Mouse (Mus musculus) hindbrain, embryonic 15.5 days (tissue): ENCODE measurements around the gene Ddx19a. TPM values are rescaled to one million over a fixed set of nuclear protein-coding genes. Genes with fewer than 3 reads are reported as not detected.
"Not testable (repeated sequence)": the region's sequence is repeated elsewhere in the genome, so short reads cannot be mapped to it uniquely, and the experiment has no call there.

ENCODE experiments used
- ATAC-seq: fragments of 200-750 bp; cut with Nextera tagmentation; 2 replicates; pipeline ENCODE4 v1.8.0; 2017; ENCODE audit warnings: low read depth, moderate number of reproducible peaks, moderate TSS enrichment; ENCODE audit not compliant: low FRiP score
- H3K27ac ChIP-seq: fragments of 300-500 bp; sonication (generic); replicated peaks from 2 replicates; pipeline ENCODE4 v1.5.1; 2015; ENCODE audit warnings: mild to moderate bottlenecking, inconsistent platforms
- H3K27me3 ChIP-seq: fragments of 300-500 bp; sonication (generic); 2 replicates; pipeline ENCODE4 v1.6.1; 2015; ENCODE audit warnings: control low read depth, inconsistent platforms
- H3K36me3 ChIP-seq: fragments of 300-500 bp; sonication (generic); 2 replicates; pipeline ENCODE4 v1.6.1; 2015; ENCODE audit warnings: control low read depth, inconsistent platforms
- H3K4me1 ChIP-seq: fragments of 300-500 bp; sonication (generic); replicated peaks from 2 replicates; pipeline ENCODE4 v1.6.1; 2015; ENCODE audit warnings: control low read depth, inconsistent platforms
- H3K4me2 ChIP-seq: fragments of 300-500 bp; sonication (generic); 2 replicates; pipeline ENCODE4 v1.6.1; 2015; ENCODE audit warnings: moderate library complexity, mild to moderate bottlenecking, inconsistent platforms
- H3K4me3 ChIP-seq: fragments of 300-500 bp; sonication (generic); 2 replicates; pipeline ENCODE4 v1.5.1; 2015; ENCODE audit warnings: mild to moderate bottlenecking, inconsistent platforms
- H3K9ac ChIP-seq: fragments of 300-500 bp; sonication (generic); 2 replicates; pipeline ENCODE4 v1.6.1; 2015; ENCODE audit warnings: inconsistent platforms
- H3K9me3 ChIP-seq: fragments of 300-500 bp; sonication (generic); 2 replicates; pipeline ENCODE4 v1.6.1; 2016; ENCODE audit warnings: control low read depth, inconsistent platforms
- WGBS: fragments of 180-500 bp; shearing (Covaris S2); methylation state at CpG from one replicate; pipeline ENCODE4 v1.1.7; 2015; 5-methylcytosine and 5-hydroxymethylcytosine counted together
- polyA plus RNA-seq: library from polyadenylated mRNA; unstranded; fragments of >200 nt; fragmentation: Nextera tagmentation; extraction: Ambion mirVana; gene quantifications from 2 replicates; pipeline ENCODE4 v1.2.1, GENCODE M21; 2015

Ddx19a gene
- polyA plus RNA-seq, 1 experiment from 2014 or later = 12.4 TPM

DNA sequence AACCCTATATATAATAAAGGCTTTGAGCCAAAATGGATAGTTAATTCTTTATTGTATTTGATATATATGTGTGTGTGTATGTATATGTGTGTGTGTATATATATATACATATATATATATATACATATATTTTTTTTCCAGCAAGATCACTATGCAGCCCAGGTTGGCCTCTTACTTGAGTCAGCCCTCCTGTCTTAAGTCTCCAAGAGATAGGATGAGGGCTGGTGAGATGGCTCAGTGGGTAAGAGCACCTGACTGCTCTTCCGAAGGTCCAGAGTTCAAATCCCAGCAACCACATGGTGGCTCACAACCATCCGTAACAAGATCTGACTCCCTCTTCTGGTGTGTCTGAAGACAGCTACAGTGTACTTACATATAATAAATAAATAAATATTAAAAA, 29.0 kb upstream of the Ddx19a start:
- not testable (repeated sequence) for ATAC-seq, H3K27ac ChIP-seq, H3K27me3 ChIP-seq, H3K36me3 ChIP-seq, H3K9me3 ChIP-seq, H3K9ac ChIP-seq, H3K4me3 ChIP-seq, H3K4me2 ChIP-seq
- peaks cover 13% of the 10 kb centered on the region for H3K4me1 ChIP-seq
- WGBS = 83% methylated on average over 2 of the region's 2 CpGs

GRCm38 (mm10) chr8:111010230-111010991, 12.8 kb upstream of the Ddx19a start:
- not testable (repeated sequence) for H3K4me1 ChIP-seq, ATAC-seq, H3K9ac ChIP-seq, H3K4me3 ChIP-seq, H3K27me3 ChIP-seq, H3K27ac ChIP-seq, H3K9me3 ChIP-seq, H3K4me2 ChIP-seq
- H3K36me3 ChIP-seq = peaks cover 56% of the 10 kb centered on the region
- WGBS = 88% methylated on average over 9 of the region's 10 CpGs

DNA sequence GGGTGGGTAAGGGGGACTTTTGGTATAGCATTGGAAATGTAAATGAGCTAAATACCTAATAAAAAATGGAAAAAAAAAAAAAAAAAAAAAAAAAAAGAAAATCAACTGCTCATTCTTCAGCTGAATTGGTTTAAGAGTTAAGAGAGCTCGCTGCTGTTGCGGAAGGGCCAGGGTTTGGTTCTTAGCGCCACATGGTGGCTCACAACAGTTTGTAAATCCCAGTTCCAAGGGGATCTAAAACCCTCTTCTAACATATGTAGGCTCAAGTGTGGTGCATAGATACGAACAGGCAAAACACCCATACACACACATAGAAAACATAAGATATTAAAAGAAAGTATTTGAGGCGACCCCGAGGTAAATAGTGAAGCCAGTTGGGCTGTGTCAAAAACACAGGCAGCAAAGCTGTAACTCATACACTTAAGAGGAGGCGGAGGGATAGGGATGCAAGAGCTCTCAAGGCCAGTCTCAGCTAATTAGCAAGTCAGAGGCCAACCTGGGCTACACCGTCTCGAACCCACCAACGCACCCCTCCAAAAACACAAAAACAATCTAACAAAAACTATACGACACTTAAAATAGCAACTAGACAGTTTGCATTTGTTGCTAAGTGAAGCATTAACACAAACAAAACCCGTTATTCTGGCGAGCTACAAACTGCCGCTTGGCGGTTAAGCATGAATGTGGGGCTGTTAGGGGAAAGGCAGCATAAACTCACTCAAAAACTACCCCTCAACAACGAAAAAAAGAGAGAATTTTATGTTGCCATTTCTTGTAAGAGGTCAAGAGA, 764 bp downstream of the Ddx19a start:
- WGBS = 38% methylated on average over 16 of the region's 16 CpGs
- H3K27ac ChIP-seq = peak overlapping the region; percentile 89
- peak overlapping the region; percentile 91 for H3K4me2 ChIP-seq

DNA sequence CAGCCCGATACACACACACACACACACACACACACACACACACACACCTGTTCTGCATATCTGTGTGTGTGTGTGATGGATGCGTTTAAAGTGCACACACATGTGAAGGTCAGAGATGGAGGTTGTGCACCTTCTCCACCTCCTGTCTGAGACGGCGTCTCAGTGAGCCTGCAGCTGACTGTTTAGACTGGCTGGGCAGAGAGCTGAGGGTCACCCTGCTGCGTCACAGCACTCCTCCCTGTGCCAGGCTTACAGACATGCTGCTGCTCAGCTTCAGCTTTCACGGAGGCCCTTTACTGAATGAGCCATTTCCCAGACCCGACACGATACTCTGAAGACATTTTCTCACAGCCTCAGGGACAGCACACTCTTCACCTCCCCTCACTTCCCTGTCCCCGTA, 7.6 kb downstream of the Ddx19a start:
- 84% methylated on average over 9 of the region's 9 CpGs for WGBS
- Histone ChIP-seq H3K27ac (no peak overlapping the region), H3K9ac (no peak overlapping the region), H3K9me3 (no peaks in the 10 kb centered on the region), H3K4me3 (no peak overlapping the region), H3K27me3 (no peaks in the 10 kb centered on the region), H3K36me3 (peaks cover 57% of the 10 kb centered on the region), H3K4me1 (no peaks in the 10 kb centered on the region), H3K4me2 (no peak overlapping the region)
- no peak for ATAC-seq

More for the DNA sequence above, 764 bp downstream of the Ddx19a start:
- peaks cover 9% of the 10 kb centered on the region for H3K4me1 ChIP-seq
- peaks cover 12% of the 10 kb centered on the region; the same call in 1 of the 2 replicates for H3K36me3 ChIP-seq
- no peak for ATAC-seq
- peak overlapping the region; percentile 97 for H3K4me3 ChIP-seq
- no peaks in the 10 kb centered on the region for H3K27me3 ChIP-seq
- H3K9me3 ChIP-seq = no peaks in the 10 kb centered on the region
- peak overlapping the region; percentile 85 for H3K9ac ChIP-seq

DNA sequence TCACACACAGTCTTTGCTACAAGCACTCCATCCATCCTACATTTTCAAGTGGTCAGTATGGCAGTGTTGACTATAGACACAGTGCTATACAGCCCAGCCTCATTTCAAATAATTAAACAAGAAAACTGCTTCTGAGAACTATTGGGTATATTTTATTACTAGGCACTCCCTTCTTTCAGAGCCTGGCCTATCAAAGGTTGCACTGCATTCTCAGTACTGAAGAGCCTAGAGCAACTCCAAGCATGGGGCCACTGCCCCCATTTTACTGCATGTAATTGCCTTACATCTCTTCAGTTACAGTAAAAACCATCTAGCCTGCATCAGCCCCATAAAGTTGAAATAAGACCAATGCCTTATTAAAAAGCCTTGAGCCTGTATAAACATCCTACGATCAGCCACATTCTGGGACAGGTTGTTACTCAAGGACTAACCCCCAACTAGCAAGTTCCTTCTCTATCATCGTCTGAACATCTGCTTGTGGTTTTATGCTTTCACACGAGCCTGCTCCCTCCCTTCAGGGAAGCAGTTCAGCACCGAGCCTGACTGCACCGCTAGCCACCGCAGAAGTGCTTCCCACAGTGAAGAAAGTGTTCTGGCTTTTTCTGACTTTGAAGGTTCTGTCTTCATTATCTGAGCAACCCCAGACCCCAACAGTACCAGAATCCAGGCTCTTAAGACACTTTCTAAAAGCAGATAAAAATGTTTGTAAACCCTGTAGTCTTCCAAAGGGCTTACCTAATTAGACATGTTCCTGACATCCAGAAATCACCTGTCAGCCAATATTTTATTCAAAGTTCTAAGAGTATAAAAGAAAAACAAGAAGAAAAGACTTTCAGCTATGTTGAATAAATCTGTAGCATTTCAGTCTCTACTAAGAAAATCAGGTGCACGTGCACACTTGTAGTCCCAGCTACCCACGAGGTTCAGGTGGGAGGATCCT, 9.5 kb downstream of the Ddx19a start:
- H3K4me2 ChIP-seq = no peak overlapping the region
- H3K27me3 ChIP-seq = no peaks in the 10 kb centered on the region
- H3K4me3 ChIP-seq = no peak overlapping the region
- no peaks in the 10 kb centered on the region for H3K4me1 ChIP-seq
- H3K36me3 ChIP-seq = peaks cover 75% of the 10 kb centered on the region
- H3K27ac ChIP-seq = no peak overlapping the region
- 91% methylated on average over 8 of the region's 8 CpGs for WGBS
- H3K9ac ChIP-seq = no peak overlapping the region
- ATAC-seq = no peak
- no peaks in the 10 kb centered on the region for H3K9me3 ChIP-seq

DNA sequence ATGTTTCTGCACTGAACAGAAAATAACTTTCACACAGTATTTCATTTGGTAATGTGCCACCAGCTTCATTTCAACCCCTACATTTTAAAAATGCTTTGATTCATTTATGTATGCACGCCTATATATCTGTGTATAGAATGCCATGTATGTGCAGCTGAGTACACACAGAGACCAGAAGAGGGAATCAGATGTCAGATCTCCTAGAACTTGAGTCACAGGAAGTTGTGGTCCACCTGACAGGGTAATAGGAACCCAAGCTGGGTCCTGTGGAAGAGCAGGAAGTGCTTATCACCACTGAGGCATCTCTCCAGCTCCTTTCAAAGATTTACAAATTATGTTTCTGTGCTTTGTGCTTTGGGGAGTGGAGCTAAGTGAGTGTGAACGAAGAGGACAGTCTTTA, 16.3 kb downstream of the Ddx19a start:
- WGBS = 94% methylated on average over 2 of the region's 2 CpGs
- Histone ChIP-seq H3K4me2 (no peak overlapping the region), H3K4me3 (no peak overlapping the region), H3K27ac (no peak overlapping the region), H3K36me3 (peaks cover 66% of the 10 kb centered on the region), H3K9me3 (no peaks in the 10 kb centered on the region), H3K27me3 (no peaks in the 10 kb centered on the region), H3K4me1 (no peaks in the 10 kb centered on the region), H3K9ac (no peak overlapping the region)
- no peak for ATAC-seq

- not testable (repeated sequence) for H3K9me3 ChIP-seq, ATAC-seq, H3K27me3 ChIP-seq, H3K4me1 ChIP-seq, H3K9ac ChIP-seq, H3K4me2 ChIP-seq, H3K27ac ChIP-seq, H3K4me3 ChIP-seq
- H3K36me3 ChIP-seq = peaks cover 50% of the 10 kb centered on the region
- WGBS = 87% methylated on average over 2 of the region's 2 CpGs
Measured at GRCm38 (mm10) chr8:110977987-110978386, 19.6 kb downstream of the Ddx19a start.

DNA sequence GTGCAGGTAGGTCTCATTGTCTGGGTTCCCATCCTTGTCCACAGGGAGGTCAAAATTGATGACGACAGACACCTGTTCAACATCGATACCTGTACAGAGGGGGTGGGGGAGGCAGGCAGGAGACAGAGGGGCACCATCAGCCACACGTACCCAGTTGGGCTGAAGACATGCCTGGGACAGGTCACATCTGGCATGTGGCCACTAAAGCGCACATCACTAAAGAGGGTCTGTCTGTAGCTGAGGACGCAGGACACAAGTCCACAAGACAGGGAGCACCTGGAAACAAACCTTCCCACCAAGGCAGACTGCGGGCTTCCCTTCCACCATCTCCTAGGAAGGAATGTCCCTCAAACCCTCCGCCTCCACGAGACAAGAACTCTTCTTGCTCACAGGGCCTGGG, 21.1 kb downstream of the Ddx19a start:
- H3K4me1 ChIP-seq, H3K9ac ChIP-seq, H3K27ac ChIP-seq, H3K4me2 ChIP-seq, H3K4me3 ChIP-seq, H3K27me3 ChIP-seq, ATAC-seq, H3K9me3 ChIP-seq: not testable (repeated sequence)
- WGBS = 96% methylated on average over 8 of the region's 8 CpGs
- peaks cover 36% of the 10 kb centered on the region for H3K36me3 ChIP-seq

DNA sequence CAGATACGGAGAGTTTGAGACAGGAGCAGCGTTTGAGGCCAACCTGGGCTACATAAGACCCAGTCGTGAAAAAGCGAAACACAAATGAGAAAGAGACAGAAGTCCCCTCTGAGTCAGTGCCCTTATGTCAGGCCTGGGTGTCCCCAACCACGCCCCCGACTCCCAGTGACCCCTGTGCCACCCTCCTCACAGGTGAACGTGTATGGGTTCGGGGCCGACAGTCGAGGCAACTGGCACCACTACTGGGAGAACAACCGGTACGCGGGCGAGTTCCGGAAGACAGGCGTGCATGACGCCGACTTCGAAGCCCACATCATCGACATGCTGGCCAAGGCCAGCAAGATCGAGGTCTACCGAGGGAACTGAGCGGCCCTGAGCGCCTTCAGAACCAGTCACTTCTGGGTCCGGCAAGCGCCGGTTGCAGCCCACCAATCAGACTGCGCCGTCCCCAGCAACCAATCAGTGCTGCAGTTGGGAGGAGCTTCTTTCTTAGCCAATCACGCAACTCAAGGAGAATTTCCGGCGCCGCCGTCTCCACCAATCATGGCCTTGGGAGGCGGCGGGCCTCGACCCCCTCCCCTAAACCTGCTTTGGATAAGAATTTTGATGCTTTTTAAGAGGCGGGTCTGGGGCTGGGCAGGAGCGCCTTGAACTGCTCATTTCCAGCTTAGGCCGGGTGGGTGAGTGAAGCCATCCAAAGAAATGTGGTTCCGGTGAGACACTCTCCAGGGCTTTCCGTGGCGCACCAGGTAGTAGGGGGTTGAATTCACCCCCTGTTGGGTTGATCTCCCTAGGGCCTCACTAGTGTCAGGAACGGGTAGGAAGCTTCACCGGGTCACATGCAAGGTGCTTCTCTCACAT, 27.5 kb downstream of the Ddx19a start:
- H3K9me3 ChIP-seq = no peaks in the 10 kb centered on the region
- WGBS = 7% methylated on average over 45 of the region's 45 CpGs
- H3K4me3 ChIP-seq = peak overlapping the region; percentile 46
- peak; percentile 98 for ATAC-seq
- peaks cover 19% of the 10 kb centered on the region for H3K36me3 ChIP-seq
- H3K27ac ChIP-seq = peak overlapping the region; percentile 70
- peaks cover 11% of the 10 kb centered on the region for H3K4me1 ChIP-seq
- no peaks in the 10 kb centered on the region for H3K27me3 ChIP-seq
- peak overlapping the region; percentile 46 for H3K9ac ChIP-seq
- H3K4me2 ChIP-seq = peak overlapping the region; percentile 72

DNA sequence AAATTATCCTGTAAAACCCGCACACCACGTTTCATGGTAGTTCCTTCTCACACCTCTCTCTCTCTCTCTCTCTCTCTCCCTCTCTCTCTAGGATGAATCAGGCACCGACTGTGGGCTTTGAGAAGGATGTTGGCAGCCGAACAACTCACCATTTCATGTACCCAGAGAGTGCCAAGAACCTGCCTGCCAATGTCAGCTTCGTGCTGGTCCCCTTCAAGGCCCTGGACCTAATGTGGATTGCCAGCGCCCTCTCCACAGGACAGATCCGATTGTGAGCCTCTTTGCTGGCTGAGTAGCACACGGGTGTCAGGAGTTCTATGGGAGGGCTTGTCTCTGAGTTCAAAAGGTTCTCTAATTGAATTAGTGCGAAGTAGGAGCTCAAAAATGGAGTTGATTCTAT, 30.3 kb downstream of the Ddx19a start:
- H3K36me3 ChIP-seq = peaks cover 18% of the 10 kb centered on the region
- H3K27me3 ChIP-seq = no peaks in the 10 kb centered on the region
- H3K4me3 ChIP-seq = no peak overlapping the region
- no peaks in the 10 kb centered on the region for H3K9me3 ChIP-seq
- H3K9ac ChIP-seq = no peak overlapping the region
- no peak overlapping the region for H3K4me2 ChIP-seq
- ATAC-seq = no peak
- H3K27ac ChIP-seq = no peak overlapping the region
- H3K4me1 ChIP-seq = peaks cover 15% of the 10 kb centered on the region
- WGBS = 81% methylated on average over 9 of the region's 9 CpGs

DNA sequence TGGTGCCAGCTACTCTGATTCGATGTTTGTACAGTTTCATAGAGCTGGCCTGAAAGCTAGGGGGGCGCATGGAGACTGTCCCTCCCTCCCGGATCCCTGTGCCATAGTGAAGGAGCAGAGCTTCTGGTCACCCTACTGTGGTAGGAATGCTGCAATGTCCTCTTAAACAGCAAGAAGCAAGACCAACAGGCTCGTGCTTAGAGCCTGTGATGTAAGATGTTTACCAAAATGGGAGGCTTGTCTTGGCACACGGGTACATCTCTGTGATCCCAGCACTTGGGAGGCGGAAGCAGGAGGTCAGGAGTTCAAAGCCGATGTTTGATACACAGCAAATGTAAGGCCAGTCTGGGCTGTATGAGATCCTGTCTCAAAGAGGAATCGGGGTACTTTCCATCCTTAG, 31.0 kb downstream of the Ddx19a start:
- Histone ChIP-seq H3K27ac (no peak overlapping the region), H3K27me3 (no peaks in the 10 kb centered on the region), H3K4me3 (no peak overlapping the region), H3K4me1 (peaks cover 15% of the 10 kb centered on the region), H3K9me3 (no peaks in the 10 kb centered on the region), H3K9ac (no peak overlapping the region), H3K4me2 (no peak overlapping the region), H3K36me3 (peaks cover 21% of the 10 kb centered on the region)
- 84% methylated on average over 8 of the region's 8 CpGs for WGBS
- no peak for ATAC-seq
